In genomic region chr14:16840951-16841596, GRCm38 (mm10) we compare ENCODE assay signal across 8 mouse cellular contexts. TPM values are rescaled to one million over a fixed set of nuclear protein-coding genes. Genes with fewer than 3 reads are reported as not detected.
A peak's percentile ranks its signal among the peaks of the same experiment; 100 is the strongest.
DNase-seq lines count a peak whose midpoint lies in the region; ATAC-seq lines count a peak whose summit lies in the region.

No protein-coding gene starts in this region.

- no peaks in the 10 kb centered on the region for H3K27me3 ChIP-seq in midbrain, embryonic 16.5 days (ENCODE audit: control insufficient read depth, insufficient read depth, low read depth, low read length)
- H3K27me3 ChIP-seq in midbrain, embryonic 11.5 days (ENCODE audit: control insufficient read depth, insufficient read depth, low read length) = no peaks in the 10 kb centered on the region
- no peaks in the 10 kb centered on the region for H3K27me3 ChIP-seq in intestine, embryonic 16.5 days (replicated peaks; ENCODE audit: control insufficient read depth, insufficient read depth, low read length)

- peak; percentile 88 for ATAC-seq in midbrain, embryonic 16.5 days
- ATAC-seq in midbrain, embryonic 11.5 days (ENCODE audit: low FRiP score) = no peak; the same call in 1 of the 2 replicates
- ATAC-seq in intestine, embryonic 16.5 days = no peak

- 46% methylated on average over 8 of the region's 8 CpGs for WGBS in midbrain, embryonic 16.5 days
- 73% methylated on average over 8 of the region's 8 CpGs for WGBS in midbrain, embryonic 11.5 days
- WGBS in intestine, embryonic 16.5 days = 64% methylated on average over 8 of the region's 8 CpGs

- no peaks in the 10 kb centered on the region for H3K36me3 ChIP-seq in midbrain, embryonic 16.5 days (ENCODE audit: control insufficient read depth, insufficient read depth, low read length)
- no peaks in the 10 kb centered on the region for H3K36me3 ChIP-seq in midbrain, embryonic 11.5 days (ENCODE audit: control insufficient read depth, insufficient read depth, low read length)
- H3K36me3 ChIP-seq in intestine, embryonic 16.5 days (ENCODE audit: control insufficient read depth, insufficient read depth, low read length) = no peaks in the 10 kb centered on the region

- no peaks in the 10 kb centered on the region for H3K4me1 ChIP-seq in midbrain, embryonic 16.5 days (ENCODE audit: control insufficient read depth, insufficient read depth, low read length)
- no peaks in the 10 kb centered on the region for H3K4me1 ChIP-seq in midbrain, embryonic 11.5 days (ENCODE audit: control insufficient read depth, insufficient read depth, low read length)
- no peaks in the 10 kb centered on the region for H3K4me1 ChIP-seq in intestine, embryonic 16.5 days (ENCODE audit: control insufficient read depth, insufficient read depth, low read length)

- no peak overlapping the region for H3K4me2 ChIP-seq in midbrain, embryonic 16.5 days (ENCODE audit: low read length)
- no peak overlapping the region for H3K4me2 ChIP-seq in midbrain, embryonic 11.5 days
- no peak overlapping the region for H3K4me2 ChIP-seq in intestine, embryonic 16.5 days (ENCODE audit: low read depth, low read length)

- no peak overlapping the region for H3K9ac ChIP-seq in midbrain, embryonic 16.5 days (ENCODE audit: low read depth, low read length)
- H3K9ac ChIP-seq in midbrain, embryonic 11.5 days (ENCODE audit: low read length) = no peak overlapping the region
- no peak overlapping the region for H3K9ac ChIP-seq in intestine, embryonic 16.5 days (ENCODE audit: low read depth, low read length)

- H3K27ac ChIP-seq in midbrain, embryonic 16.5 days (ENCODE audit: low read length) = no peak overlapping the region
- H3K27ac ChIP-seq in midbrain, embryonic 11.5 days (ENCODE audit: low read depth, low read length) = no peak overlapping the region
- no peak overlapping the region for H3K27ac ChIP-seq in intestine, embryonic 16.5 days (ENCODE audit: low read length)

- peak; percentile 49 for DNase-seq in embryo, embryonic 10.5 days (ENCODE audit: low spot score)
- no peak for DNase-seq in embryo, embryonic 9.5 days (ENCODE audit: extremely low spot score)
- DNase-seq in midbrain, embryonic 11.5 days (ENCODE audit: low spot score, missing footprints) = no peak
- DNase-seq in gastrocnemius, postnatal 25 days = peak; percentile 39
- DNase-seq in layer of hippocampus, postnatal 10 days (ENCODE audit: low spot score in 2 of 2) = peak; percentile 59 to 75
- peak; percentile 77 for DNase-seq in right cerebral cortex, postnatal 10 days (ENCODE audit: low spot score in 2 of 2)

- no peak overlapping the region for H3K4me3 ChIP-seq in midbrain, embryonic 16.5 days (ENCODE audit: low read depth, low read length)
- H3K4me3 ChIP-seq in midbrain, embryonic 11.5 days (ENCODE audit: low read depth, low read length) = no peak overlapping the region
- H3K4me3 ChIP-seq in intestine, embryonic 16.5 days (ENCODE audit: low read length) = no peak overlapping the region

- H3K9me3 ChIP-seq in midbrain, embryonic 16.5 days (replicated peaks; ENCODE audit: control insufficient read depth, low read length, poor library complexity, severe bottlenecking) = no peaks in the 10 kb centered on the region
- no peaks in the 10 kb centered on the region for H3K9me3 ChIP-seq in midbrain, embryonic 11.5 days (ENCODE audit: control insufficient read depth, low read length)
- H3K9me3 ChIP-seq in intestine, embryonic 16.5 days (ENCODE audit: control insufficient read depth, low read length) = no peaks in the 10 kb centered on the region

RNA-seq across cellular contexts. Expression of gene Rarb, which starts 22.1 kb away (rescaled TPM):
- polyA plus RNA-seq in midbrain, embryonic 16.5 days (2015; fragmentation: Nextera tagmentation; extraction: Ambion mirVana) = 8.0 and 8.1 TPM in 2 replicates
- 12.4 and 12.8 TPM in 2 replicates for polyA plus RNA-seq in midbrain, embryonic 11.5 days (2014; fragmentation: Nextera tagmentation; extraction: Ambion mirVana)
- total RNA-seq in gastrocnemius, postnatal 25 days (2021) = 1 to 10 TPM; 7.3 to 9.6 TPM
- 1 to 10 TPM; 8.2 to 8.3 TPM for total RNA-seq in layer of hippocampus, postnatal 10 days (2021)
- polyA plus RNA-seq in intestine, embryonic 16.5 days (2015; fragmentation: Nextera tagmentation; extraction: Ambion mirVana) = 6.2 and 6.5 TPM in 2 replicates

Comparison
In these comparisons a context has a peak if more than half of its experiments do, and no peak if none do; other contexts are left out.
1. DNase-seq: peak in embryo, embryonic 10.5 days (single experiment), gastrocnemius, postnatal 25 days (single experiment), layer of hippocampus, postnatal 10 days (2 of 2) and right cerebral cortex, postnatal 10 days (2 of 2); none in embryo, embryonic 9.5 days (single experiment) and midbrain, embryonic 11.5 days (single experiment).